Comparison of ENCODE assay signal across 8 mouse cellular contexts in the genomic region with DNA sequence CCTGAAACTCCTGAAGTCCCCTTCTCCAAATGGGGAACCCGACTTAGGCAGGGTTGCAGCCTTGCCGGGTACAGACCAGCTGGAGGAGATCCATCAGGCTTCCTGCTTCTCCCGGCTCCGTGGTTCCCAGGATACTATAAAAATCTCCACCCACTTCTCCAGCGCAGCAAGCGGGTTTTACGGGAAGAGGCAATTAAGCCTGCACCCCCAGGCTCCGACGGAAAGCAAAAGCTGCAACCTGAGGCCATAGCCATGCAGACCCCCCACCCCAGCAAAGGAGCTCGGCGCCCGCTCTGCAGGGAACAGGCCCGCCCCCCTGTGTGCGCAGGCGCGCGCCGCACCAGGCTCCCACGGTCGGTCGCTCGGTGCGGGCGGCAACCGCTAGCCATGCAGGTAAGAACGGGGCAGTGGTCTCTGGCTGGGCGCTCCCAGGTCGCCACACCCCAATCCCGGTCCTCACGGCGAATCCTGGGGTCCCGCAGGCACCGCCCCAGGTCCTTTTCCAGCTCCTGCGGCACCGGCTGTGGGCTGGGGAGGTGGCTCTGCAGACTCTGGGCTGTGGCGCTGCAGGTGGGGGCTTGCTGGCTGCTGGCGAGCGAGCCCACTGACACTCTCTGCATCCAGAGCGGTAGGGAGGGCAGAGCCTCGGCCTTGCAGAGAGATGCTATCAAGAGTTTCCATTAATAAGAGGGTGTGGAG. TPM values are rescaled to one million over a fixed set of nuclear protein-coding genes. Genes with fewer than 3 reads are reported as not detected.
DNase-seq lines count a peak whose midpoint lies in the region; ATAC-seq and TF ChIP-seq lines count a peak whose summit lies in the region.

Gene L3mbtl1 (plus strand): TSS at position 325 of the 699 bp plus-strand sequence.

- TF ChIP-seq POLR2A in lung, adult 2 months (IDR thresholded peaks at IDR 0.05; ENCODE audit: borderline replicate concordance, extremely low read depth, low read depth, low read length): no peak

- no peaks in the 10 kb centered on the region for H3K9me3 ChIP-seq in forebrain, postnatal 0 days (ENCODE audit: low read length)
- no peaks in the 10 kb centered on the region for H3K9me3 ChIP-seq in kidney, embryonic 15.5 days (replicated peaks)
- no peaks in the 10 kb centered on the region for H3K9me3 ChIP-seq in liver, embryonic 13.5 days (replicated peaks)

- H3K36me3 ChIP-seq in forebrain, postnatal 0 days (ENCODE audit: insufficient read depth): peaks cover 28% of the 10 kb centered on the region
- H3K36me3 ChIP-seq in kidney, embryonic 15.5 days: peaks cover 27% of the 10 kb centered on the region
- peaks cover 23% of the 10 kb centered on the region for H3K36me3 ChIP-seq in liver, embryonic 13.5 days

- H3K4me2 ChIP-seq in forebrain, postnatal 0 days (ENCODE audit: low read depth): peak within 1 kb of the TSS; percentile 87
- peak within 1 kb of the TSS; percentile 98 for H3K4me2 ChIP-seq in kidney, embryonic 15.5 days
- H3K4me2 ChIP-seq in liver, embryonic 13.5 days: peak within 1 kb of the TSS; percentile 70

- no peaks in the 10 kb centered on the region for H3K4me1 ChIP-seq in lung, adult 2 months (ENCODE audit: control insufficient read depth, insufficient read depth, low read length)
- H3K4me1 ChIP-seq in forebrain, postnatal 0 days (ENCODE audit: insufficient read depth): 0 out of 2 replicates have a peak, but pooled peaks cover 4% of the 10 kb centered on the region
- H3K4me1 ChIP-seq in kidney, embryonic 15.5 days: peaks cover 22% of the 10 kb centered on the region
- peaks cover 20% of the 10 kb centered on the region for H3K4me1 ChIP-seq in liver, embryonic 13.5 days (replicated peaks)

- no peak for TF ChIP-seq CTCF in lung, adult 2 months (IDR thresholded peaks at IDR 0.05; ENCODE audit: insufficient read depth, low read length)
- TF ChIP-seq CTCF in forebrain, postnatal 0 days (IDR thresholded peaks at IDR 0.05; ENCODE audit: low read depth): no peak

- ATAC-seq in forebrain, postnatal 0 days: peak; percentile 81
- peak; percentile 59 for ATAC-seq in kidney, embryonic 15.5 days (replicated peaks; ENCODE audit: low FRiP score)
- ATAC-seq in liver, embryonic 13.5 days (ENCODE audit: low read depth): peak; percentile 22; the same call in 1 of the 2 replicates

- peak within 1 kb of the TSS; percentile 43 for H3K4me3 ChIP-seq in lung, adult 2 months (replicated peaks; ENCODE audit: extremely low read depth, low read depth, low read length)
- peak within 1 kb of the TSS; percentile 55 for H3K4me3 ChIP-seq in forebrain, postnatal 0 days (ENCODE audit: low read depth, low read length)
- peak within 1 kb of the TSS; percentile 58 for H3K4me3 ChIP-seq in kidney, embryonic 15.5 days (replicated peaks)
- peak within 1 kb of the TSS; percentile 56 for H3K4me3 ChIP-seq in liver, embryonic 13.5 days (replicated peaks)

- WGBS in lung, adult 2 months: under 1% methylated on average over 40 of the region's 40 CpGs
- WGBS in forebrain, postnatal 0 days: under 1% methylated on average over 40 of the region's 40 CpGs
- under 1% methylated on average over 40 of the region's 40 CpGs for WGBS in kidney, embryonic 15.5 days
- under 1% methylated on average over 40 of the region's 40 CpGs for WGBS in liver, embryonic 13.5 days (ENCODE audit: insufficient replicate concordance)

- H3K27me3 ChIP-seq in forebrain, postnatal 0 days (ENCODE audit: insufficient read depth, low read length): no peaks in the 10 kb centered on the region
- H3K27me3 ChIP-seq in kidney, embryonic 15.5 days: peaks cover 34% of the 10 kb centered on the region
- peaks cover 38% of the 10 kb centered on the region for H3K27me3 ChIP-seq in liver, embryonic 13.5 days

- peak; percentile 18 for DNase-seq in lung, adult 2 months
- DNase-seq in lung, postnatal 10 days: no peak
- peak; percentile 43 for DNase-seq in cerebellum, adult 11 months
- DNase-seq in forebrain, postnatal 0 days: peak; percentile 70
- no peak for DNase-seq in liver, embryonic 13.5 days
- DNase-seq in right cerebral cortex, adult 18-20 months: peak; percentile 69
- DNase-seq in B cell, adult 2 months: no peak

- H3K9ac ChIP-seq in forebrain, postnatal 0 days: peak within 1 kb of the TSS; percentile 70
- H3K9ac ChIP-seq in kidney, embryonic 15.5 days: peak within 1 kb of the TSS; percentile 35
- peak within 1 kb of the TSS; percentile 22 for H3K9ac ChIP-seq in liver, embryonic 13.5 days

- peak within 1 kb of the TSS; percentile 57; the same call in 1 of the 2 replicates for H3K27ac ChIP-seq in forebrain, postnatal 0 days (ENCODE audit: low read depth, low read length)
- H3K27ac ChIP-seq in kidney, embryonic 15.5 days: no peak within 1 kb of the TSS
- H3K27ac ChIP-seq in liver, embryonic 13.5 days: no peak within 1 kb of the TSS

RNA-seq across cellular contexts. Expression of gene L3mbtl1, which starts in this region (rescaled TPM):
- polyA plus RNA-seq in lung, adult 2 months (2012; rRNA removed): 0.30 TPM in 1 of 2 replicates, not detected in the other
- 6.5 and 10.4 TPM in 2 replicates for total RNA-seq in forebrain, postnatal 0 days (2014; rRNA removed)
- 1.6 and 3.4 TPM in 2 replicates for polyA plus RNA-seq in forebrain, postnatal 0 days (2015; fragmentation: Nextera tagmentation; extraction: Ambion mirVana)
- polyA plus RNA-seq in kidney, embryonic 15.5 days (2015; fragmentation: Nextera tagmentation; extraction: Ambion mirVana): 0.13 and 0.48 TPM in 2 replicates
- polyA plus RNA-seq in liver, embryonic 13.5 days (2015; fragmentation: Nextera tagmentation; extraction: Ambion mirVana): 0.03 and 0.06 TPM in 2 replicates

Comparison
In these comparisons a context has a peak if more than half of its experiments do, and no peak if none do; other contexts are left out.
1. Peak in DNase-seq and H3K4me3 ChIP-seq in lung, adult 2 months; RNA of the gene not detected or under 1 TPM.
2. Peak in ATAC-seq, H3K4me3 ChIP-seq, H3K9ac ChIP-seq and H3K4me2 ChIP-seq in kidney, embryonic 15.5 days; RNA of the gene not detected or under 1 TPM.
3. Peak in ATAC-seq, H3K4me3 ChIP-seq, H3K9ac ChIP-seq and H3K4me2 ChIP-seq in liver, embryonic 13.5 days; RNA of the gene not detected or under 1 TPM.
4. DNase-seq: peak in cerebellum, adult 11 months (single experiment), forebrain, postnatal 0 days (single experiment) and right cerebral cortex, adult 18-20 months (single experiment); none in lung, postnatal 10 days (single experiment), liver, embryonic 13.5 days (single experiment) and B cell, adult 2 months (0 of 2).
5. ATAC-seq: peak in every context shown above with its lines; median percentile 81 in forebrain, postnatal 0 days; 59 in kidney, embryonic 15.5 days; 22 in liver, embryonic 13.5 days.
6. Peak in every context shown above with its lines, with median percentiles within 50 percentile points of each other: H3K4me3 ChIP-seq, H3K4me2 ChIP-seq and H3K9ac ChIP-seq.